Mouse (Mus musculus): ENCODE measurements around the gene Ppdpf.

The Ppdpf gene

GRCm38 (mm10) chr2:181187121-181188000, at the start of gene Ppdpf:
Ppdpf (plus strand) TSS chr2:181187247.
- DNase-seq (ENCODE audit: low read depth): peak; percentile 97

GRCm38 (mm10) chr2:181139641-181140193, 47.3 kb upstream of the Ppdpf start:
- no peak for DNase-seq (ENCODE audit: low read depth)

GRCm38 (mm10) chr2:181142703-181143135, 44.3 kb upstream of the Ppdpf start:
- DNase-seq (ENCODE audit: low read depth): no peak

- DNase-seq (ENCODE audit: low read depth): no peak
Observed at GRCm38 (mm10) chr2:181143509-181144276, 43.4 kb upstream of the Ppdpf start.

- DNase-seq (ENCODE audit: low read depth): no peak
Observed at GRCm38 (mm10) chr2:181144675-181145074, 42.4 kb upstream of the Ppdpf start.

- DNase-seq (ENCODE audit: low read depth): no peak
Observed at GRCm38 (mm10) chr2:181146976-181147545, 40.0 kb upstream of the Ppdpf start.

- DNase-seq (ENCODE audit: low read depth): no peak
Observed at GRCm38 (mm10) chr2:181147546-181148317, 39.3 kb upstream of the Ppdpf start.

GRCm38 (mm10) chr2:181148318-181148955, 38.6 kb upstream of the Ppdpf start:
- no peak for DNase-seq (ENCODE audit: low read depth)

- DNase-seq (ENCODE audit: low read depth): no peak
Observed at GRCm38 (mm10) chr2:181150281-181150680, 36.8 kb upstream of the Ppdpf start.

GRCm38 (mm10) chr2:181152701-181153100, 34.3 kb upstream of the Ppdpf start:
- DNase-seq (ENCODE audit: low read depth): no peak

- DNase-seq (ENCODE audit: low read depth): no peak
Observed at GRCm38 (mm10) chr2:181153131-181153530, 33.9 kb upstream of the Ppdpf start.

- DNase-seq (ENCODE audit: low read depth): peak; percentile 21
Observed at GRCm38 (mm10) chr2:181153837-181154236, 33.2 kb upstream of the Ppdpf start.

- DNase-seq (ENCODE audit: low read depth): no peak
Observed at GRCm38 (mm10) chr2:181154361-181154760, 32.7 kb upstream of the Ppdpf start.

GRCm38 (mm10) chr2:181154831-181155415, 32.1 kb upstream of the Ppdpf start:
- DNase-seq (ENCODE audit: low read depth): no peak

- DNase-seq (ENCODE audit: low read depth): no peak
Observed at GRCm38 (mm10) chr2:181155801-181156200, 31.2 kb upstream of the Ppdpf start.

- DNase-seq (ENCODE audit: low read depth): no peak
Observed at GRCm38 (mm10) chr2:181156248-181157121, 30.6 kb upstream of the Ppdpf start, which contains the start of gene Eef1a2. Eef1a2 (minus strand) TSS chr2:181157014.

GRCm38 (mm10) chr2:181157180-181157579, 29.9 kb upstream of the Ppdpf start:
- no peak for DNase-seq (ENCODE audit: low read depth)

- DNase-seq (ENCODE audit: low read depth): no peak
Observed at GRCm38 (mm10) chr2:181157716-181158302, 29.2 kb upstream of the Ppdpf start.

GRCm38 (mm10) chr2:181158471-181158870, 28.6 kb upstream of the Ppdpf start:
- DNase-seq (ENCODE audit: low read depth): no peak

All from 416B (cell line).